Mouse (Mus musculus): ENCODE data around the gene Xlr3b.

- no peak for TF ChIP-seq CTCF (IDR thresholded peaks at IDR 0.05; ENCODE audit: control insufficient read depth, insufficient read depth, insufficient read length)
- TF ChIP-seq MAX (IDR thresholded peaks at IDR 0.05), result no peak
- no peak for TF ChIP-seq MYOG (IDR thresholded peaks at IDR 0.05; ENCODE audit: control insufficient read depth, extremely low read depth, insufficient read length)
- TF ChIP-seq USF1 (IDR thresholded peaks at IDR 0.05; ENCODE audit: low read depth), result no peak
- TF ChIP-seq CEBPB (IDR thresholded peaks at IDR 0.05; ENCODE audit: low read depth), result no peak
Measured at GRCm38 (mm10) chrX:73228606-73229214, 36.7 kb downstream of the Xlr3b start.

Measured in C2C12 (cell line).